Mouse (Mus musculus) adrenal gland (tissue): ENCODE measurements around the gene Net1.

ENCODE experiments used
- intact Hi-C: fragments of 180-260 bp; cut with DNase I; formaldehyde crosslinking; loops from one replicate; pipeline ENCODE4 v1.15.1; 2025
- long read RNA-seq, 2 experiments: library from polyadenylated mRNA; unstranded; transcript quantifications; one replicate each; pipeline ENCODE4 v2.0.0; 2020; ENCODE audit warnings: borderline replicate concordance in 1 of 2; ENCODE audit not compliant: insufficient replicate concordance in 1 of 2

Gene Net1
- long read RNA-seq, experiment 1, transcript Net1-202 (10 exons, 3,871 nt) = major isoform, 13 of 16 reads
- long read RNA-seq, experiment 1, partial matches to known transcripts = 1 of 16 reads
- long read RNA-seq, experiment 1, other reads (novel, unspliced or antisense) = 2 of 16 reads
- long read RNA-seq, experiment 2, transcript Net1-204 (1 exons, 569 nt) = major isoform, 5 of 15 reads
- long read RNA-seq, experiment 2, transcript Net1-202 (10 exons, 3,871 nt) = major isoform, 5 of 15 reads
- long read RNA-seq, experiment 2, partial matches to known transcripts = 1 of 15 reads
- long read RNA-seq, experiment 2, other reads (novel, unspliced or antisense) = 4 of 15 reads

- intact Hi-C loops = no loop called here
Measured at GRCm38 (mm10) chr13:3917571-3918311, at the start of gene Net1, which contains the start of gene Tubal3. Gene Net1 (minus strand): TSS chr13:3918220. Gene Tubal3 (plus strand): TSS chr13:3918274.

GRCm38 (mm10) chr13:3951198-3951914 lies 33.3 kb upstream of the Net1 start:
- intact Hi-C loops = no loop called here

DNA sequence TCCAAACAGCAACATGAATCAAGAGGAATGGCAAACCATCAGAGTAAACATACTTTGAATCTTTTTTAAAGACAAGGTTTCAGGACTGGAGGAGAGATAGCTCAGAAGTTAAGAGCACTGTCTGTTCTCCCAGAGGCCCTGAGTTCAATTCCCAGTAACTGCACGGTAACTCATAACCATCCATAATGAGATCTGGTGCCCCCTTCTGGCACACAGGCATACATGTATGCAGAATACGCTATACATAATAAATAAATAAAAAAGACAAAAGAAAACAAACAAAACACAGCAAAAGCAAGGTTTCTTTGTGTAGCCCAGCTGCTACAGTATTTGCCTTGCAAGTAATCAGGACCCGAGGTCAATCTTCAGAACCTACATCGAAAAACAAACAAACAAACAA lies 31.5 kb upstream of the Net1 start:
- intact Hi-C loops = no loop called here

GRCm38 (mm10) chr13:3947267-3947666 lies 29.2 kb upstream of the Net1 start:
- intact Hi-C loops = no loop called here

DNA sequence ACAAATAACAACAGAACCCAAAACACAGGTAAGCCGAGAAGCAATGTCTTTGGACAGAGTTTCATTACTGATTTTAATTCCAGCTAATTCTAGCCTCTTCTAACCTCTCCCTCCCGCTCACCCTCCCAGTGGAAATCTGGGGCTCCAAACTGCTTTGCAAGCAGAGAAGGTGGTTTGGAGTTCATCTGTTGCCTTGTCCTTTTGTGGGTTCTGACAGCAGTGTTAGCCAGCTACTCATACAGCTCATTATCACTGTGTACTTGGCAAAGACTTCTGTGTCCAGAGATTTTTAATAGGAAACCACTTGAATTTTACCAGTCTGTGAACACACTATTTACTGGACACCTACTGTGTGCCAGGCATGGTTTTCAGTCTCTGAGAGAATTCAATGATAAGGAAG lies 27.2 kb upstream of the Net1 start, which contains the start of gene Ucn3:
TSS of gene Ucn3 (minus strand) at position 101 of the 400 bp plus-strand sequence.
- intact Hi-C loops = no loop called here

DNA sequence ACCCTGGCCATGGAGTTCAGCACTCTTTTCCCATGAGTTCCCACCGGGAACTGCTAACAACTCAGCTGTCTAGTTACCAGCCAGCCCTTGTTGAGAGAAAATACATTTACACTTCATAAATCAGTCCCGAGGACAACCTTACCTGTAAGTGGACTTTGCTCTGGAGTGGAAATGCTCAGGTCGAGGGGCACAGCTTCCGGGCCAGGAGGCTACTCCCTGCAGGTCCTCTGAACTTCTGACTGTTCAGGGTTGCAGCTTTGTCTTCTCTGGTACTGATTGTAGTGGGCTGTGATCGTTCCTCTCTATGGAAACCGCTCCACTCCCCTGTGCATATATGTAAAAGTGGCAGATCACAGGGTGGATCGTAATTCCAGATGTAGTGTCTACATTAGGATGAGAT lies 26.7 kb upstream of the Net1 start:
- intact Hi-C loops = no loop called here

GRCm38 (mm10) chr13:3926046-3926445 lies 8.0 kb upstream of the Net1 start:
- intact Hi-C loops = no loop called here

GRCm38 (mm10) chr13:3925632-3926031 lies 7.6 kb upstream of the Net1 start:
- intact Hi-C loops = no loop called here

DNA sequence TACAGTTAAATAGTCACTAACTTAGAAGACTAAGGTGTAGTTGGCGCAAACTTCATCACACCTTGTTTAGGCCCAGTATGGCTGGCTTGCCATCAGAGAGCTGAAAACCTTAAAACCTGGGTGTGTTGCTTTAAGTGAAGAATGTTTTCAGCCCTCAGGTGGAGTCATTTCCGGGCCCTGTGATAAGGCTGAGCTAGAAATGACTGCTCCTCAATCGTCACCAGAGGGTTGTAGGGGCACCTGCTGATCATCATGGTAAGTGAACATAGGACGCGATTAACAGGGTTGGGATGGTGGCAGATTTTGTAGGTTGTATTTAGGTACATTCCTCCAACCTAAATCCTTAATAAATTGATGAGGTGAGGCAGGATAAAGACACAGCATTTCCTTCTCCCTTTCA lies 6.5 kb upstream of the Net1 start:
- intact Hi-C loops = no loop called here

- intact Hi-C loops = no loop called here
Measured at GRCm38 (mm10) chr13:3913504-3913903, 4.5 kb downstream of the Net1 start.

- intact Hi-C loops = no loop called here
Measured at GRCm38 (mm10) chr13:3910356-3910755, 7.7 kb downstream of the Net1 start.

DNA sequence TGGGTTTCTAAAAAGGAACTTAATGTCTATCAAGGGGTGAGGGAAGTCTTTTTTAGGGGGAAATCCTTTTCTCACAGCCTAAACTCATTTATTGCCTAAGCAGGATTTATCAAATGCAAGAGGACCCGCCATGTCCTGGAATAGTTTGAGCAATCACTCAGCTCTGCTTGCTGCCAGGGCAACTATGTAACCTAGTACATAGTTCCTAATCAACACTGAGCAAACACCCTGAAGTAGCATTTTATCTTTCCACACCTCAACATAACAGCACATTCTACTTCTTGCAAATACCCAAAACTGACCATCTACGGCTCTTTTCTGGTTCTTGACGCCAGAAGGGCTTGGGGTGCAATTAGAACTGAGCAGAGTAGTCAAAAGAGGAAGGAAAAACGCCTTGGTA lies 9.8 kb downstream of the Net1 start:
- intact Hi-C loops = no loop called here

DNA sequence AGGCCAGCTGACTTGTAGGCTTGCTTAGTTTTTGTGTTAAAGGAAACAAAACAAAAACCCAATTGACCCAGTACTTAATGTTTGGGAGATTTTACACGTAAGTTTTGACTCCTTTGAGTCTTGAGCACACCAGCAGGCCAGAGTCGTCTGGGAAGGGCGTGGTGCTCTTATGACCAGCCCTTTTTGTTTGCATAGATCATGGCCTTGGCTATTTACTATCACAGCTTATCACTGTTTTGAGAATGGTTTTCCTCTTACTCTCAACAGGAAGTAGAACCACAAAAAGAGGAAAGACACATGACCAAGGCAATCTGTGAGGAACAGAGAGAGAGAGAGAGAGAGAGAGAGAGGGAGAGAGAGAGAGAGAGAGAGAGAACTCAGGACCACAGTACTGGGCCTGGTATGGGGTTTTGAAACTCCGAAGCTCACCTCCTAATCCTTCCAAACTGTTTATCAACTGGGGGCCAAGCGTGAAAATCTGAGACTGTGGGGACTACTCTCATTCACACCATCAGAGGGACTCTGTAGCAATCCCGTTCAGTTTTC lies 10.8 kb downstream of the Net1 start:
- intact Hi-C loops = no loop called here

DNA sequence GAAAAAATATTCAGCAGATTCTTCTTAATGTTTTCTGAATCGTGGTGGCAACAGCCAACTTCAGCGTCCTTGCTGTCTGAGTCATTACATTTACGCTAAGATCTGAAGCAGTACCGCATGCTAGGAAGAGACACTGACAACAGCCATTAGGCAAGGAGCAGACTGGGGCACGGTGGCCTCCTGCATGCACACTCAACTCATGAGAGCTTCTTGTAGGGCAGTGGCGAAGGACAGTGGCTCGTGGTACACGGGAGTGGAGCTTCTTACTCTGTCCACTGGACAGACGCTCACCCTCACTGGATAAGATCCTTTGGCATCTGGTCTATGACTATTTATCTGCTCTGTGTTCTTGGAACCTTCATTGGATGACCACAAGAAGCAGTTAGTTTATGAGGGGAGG lies 18.7 kb downstream of the Net1 start:
- intact Hi-C loops = loop anchor here (2.0 to 10.0 kb wide), 4 partner anchors 103 to 492 kb away; no protein-coding TSS in a partner anchor

GRCm38 (mm10) chr13:3898202-3898601 lies 19.8 kb downstream of the Net1 start:
- intact Hi-C loops = loop anchor here (2.0 to 10.0 kb wide), 4 partner anchors 104 to 491 kb away; no protein-coding TSS in a partner anchor

DNA sequence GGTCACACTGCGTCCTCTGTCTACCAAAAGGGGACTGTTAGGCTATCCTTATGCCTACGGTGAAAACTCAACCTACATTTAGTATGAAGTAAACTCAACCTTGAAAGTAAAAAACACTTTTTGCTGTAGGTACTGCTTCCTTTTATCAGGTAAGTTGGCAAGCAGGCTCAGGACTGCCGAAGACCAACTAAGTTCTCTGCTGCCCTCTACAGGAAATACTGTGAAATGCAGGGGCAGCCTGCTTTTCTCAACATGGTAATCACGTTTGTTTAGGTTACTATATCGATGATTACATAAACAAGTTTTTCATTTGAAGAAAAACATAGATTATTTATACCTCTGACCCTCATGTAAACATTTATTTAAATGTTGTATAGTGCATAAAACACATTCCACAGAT lies 21.1 kb downstream of the Net1 start:
- intact Hi-C loops = loop anchor here (5.0 to 10.0 kb wide), 3 partner anchors 105 to 490 kb away; no protein-coding TSS in a partner anchor

DNA sequence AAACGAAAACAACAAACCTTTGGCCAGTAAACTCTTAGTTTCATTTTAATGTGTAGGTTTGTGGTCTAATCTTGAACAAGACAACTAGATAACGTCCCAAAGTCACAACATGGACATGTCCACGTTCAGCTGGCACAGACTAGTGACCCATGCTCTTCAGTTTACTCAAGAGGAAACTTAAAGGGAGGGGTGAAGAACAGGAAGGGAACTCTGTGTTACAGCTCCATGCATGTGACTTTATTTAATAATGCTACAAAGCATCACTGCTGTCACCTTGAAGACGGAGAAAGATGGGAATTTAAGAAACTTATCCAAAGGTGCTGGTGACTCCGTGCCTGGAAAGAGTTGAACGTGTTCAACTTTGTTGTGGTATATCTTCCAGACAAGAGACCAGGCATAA lies 22.0 kb downstream of the Net1 start:
- intact Hi-C loops = loop anchor here (5.0 to 10.0 kb wide), 3 partner anchors 106 to 489 kb away; no protein-coding TSS in a partner anchor

- intact Hi-C loops = loop anchor here (1.0 to 10.0 kb wide), 4 partner anchors 107 to 488 kb away; no protein-coding TSS in a partner anchor
Measured at GRCm38 (mm10) chr13:3895397-3895980, 22.5 kb downstream of the Net1 start.

- intact Hi-C loops = loop anchor here (5.0 to 10.0 kb wide), 2 partner anchors 120 to 147 kb away; no protein-coding TSS in a partner anchor
Measured at GRCm38 (mm10) chr13:3894549-3894948, 23.5 kb downstream of the Net1 start.

GRCm38 (mm10) chr13:3893126-3893734 lies 24.8 kb downstream of the Net1 start:
- intact Hi-C loops = loop anchor here (5.0 to 10.0 kb wide), 2 partner anchors 118 to 146 kb away; no protein-coding TSS in a partner anchor
